Mouse (Mus musculus): ENCODE data around the gene Ppib.

- TF ChIP-seq CTCF (IDR thresholded peaks at IDR 0.05; ENCODE audit: insufficient read depth, low read length) (no peak), POLR2A (IDR thresholded peaks at IDR 0.05; ENCODE audit: borderline replicate concordance, extremely low read depth, low read depth, low read length) (no peak)
These were observed 27.0 kb downstream of the Ppib start for GRCm38 (mm10) chr9:66087062-66087461.
